ENCODE assay signal across 8 mouse cellular contexts in genomic region chr5:21732930-21733329, GRCm38 (mm10). TPM values are rescaled to one million over a fixed set of nuclear protein-coding genes. Genes with fewer than 3 reads are reported as not detected.
DNase-seq lines count a peak whose midpoint lies in the region; ATAC-seq lines count a peak whose summit lies in the region.
"Had no signal": no experiment of that assay in that cellular context is flagged by ENCODE, and none has a peak within 500 bp of the region (broad histone marks: within the 10 kb centered on the region; RNA-seq: fewer than 3 reads in every experiment).

No protein-coding gene starts in this region.

- H3K9ac ChIP-seq in neural tube, embryonic 12.5 days, result no peak overlapping the region
- H3K9ac ChIP-seq: stomach, embryonic 15.5 days had no signal

- peak overlapping the region; percentile 10; the same call in 1 of the 2 replicates for H3K4me2 ChIP-seq in neural tube, embryonic 12.5 days (replicated peaks)
- H3K4me2 ChIP-seq: stomach, embryonic 15.5 days had no signal

- H3K4me3 ChIP-seq in neural tube, embryonic 12.5 days, result no peak overlapping the region
- H3K4me3 ChIP-seq: stomach, embryonic 15.5 days had no signal

- peak; percentile 91 for DNase-seq in adrenal gland, adult 2 months
- DNase-seq in cerebellum, postnatal 36 days, result peak; percentile 29 to 33
- peak; percentile 37 for DNase-seq in gastrocnemius, postnatal 14 days
- DNase-seq in kidney, adult 11 months, result peak; percentile 24
- peak; percentile 69 to 75 for DNase-seq in left cerebral cortex, postnatal 10 days (ENCODE audit: extremely low spot score in 1 of 2, low spot score in 2 of 2)
- DNase-seq in spleen, adult 18-20 months, result no peak

- intact Hi-C loops in gastrocnemius, postnatal 14 days (cut with DNase I; ENCODE audit: low total_unique reads), result loop anchor here (10.0 kb wide), 1 partner anchor 52 kb away; the partner anchor contains the start of genes Dnajc2 and Psmc2
- intact Hi-C loops in left cerebral cortex, postnatal 10 days (cut with DNase I), result no loop called here

- H3K27ac ChIP-seq in neural tube, embryonic 12.5 days, result peak overlapping the region; percentile 54
- H3K27ac ChIP-seq: stomach, embryonic 15.5 days had no signal

- peak; percentile 93 for ATAC-seq in neural tube, embryonic 12.5 days (ENCODE audit: low FRiP score, low read depth)

- no peaks in the 10 kb centered on the region for H3K9me3 ChIP-seq in neural tube, embryonic 12.5 days
- H3K9me3 ChIP-seq: stomach, embryonic 15.5 days had no signal

- H3K36me3 ChIP-seq in neural tube, embryonic 12.5 days, result no peaks in the 10 kb centered on the region
- H3K36me3 ChIP-seq: stomach, embryonic 15.5 days had no signal

- peaks cover 19% of the 10 kb centered on the region for H3K4me1 ChIP-seq in neural tube, embryonic 12.5 days

- no peaks in the 10 kb centered on the region for H3K27me3 ChIP-seq in neural tube, embryonic 12.5 days (replicated peaks)
- H3K27me3 ChIP-seq: stomach, embryonic 15.5 days had no signal

- 11% methylated on average over 8 of the region's 8 CpGs for WGBS in neural tube, embryonic 12.5 days

RNA-seq across cellular contexts. Expression of gene Pmpcb, which starts 4.0 kb away (rescaled TPM):
- total RNA-seq in adrenal gland, adult 2 months (2021), result 100 to 1,000 TPM; 273 to 311 TPM
- 27.1 and 35.1 TPM in 2 replicates for polyA plus RNA-seq in adrenal gland, adult 2 months (2012; rRNA removed)
- 100 to 1,000 TPM; 124 to 132 TPM for total RNA-seq in gastrocnemius, postnatal 14 days (2021)
- 10 to 100 TPM; 55.0 to 72.7 TPM for total RNA-seq in left cerebral cortex, postnatal 10 days (2021)
- polyA plus RNA-seq in neural tube, embryonic 12.5 days (2016; fragmentation: Nextera tagmentation; extraction: Ambion mirVana), result 82.7 and 83.2 TPM in 2 replicates

RNA-seq across cellular contexts. Expression of gene Napepld, which starts 31.7 kb away (rescaled TPM):
- 10 to 100 TPM; 21.2 to 54.5 TPM for total RNA-seq in adrenal gland, adult 2 months (2021)
- 13.2 and 21.6 TPM in 2 replicates for polyA plus RNA-seq in adrenal gland, adult 2 months (2012; rRNA removed)
- total RNA-seq in gastrocnemius, postnatal 14 days (2021), result 1 to 10 TPM; 8.6 to 9.5 TPM
- total RNA-seq in left cerebral cortex, postnatal 10 days (2021), result 1 to 10 TPM; 5.0 to 5.2 TPM
- polyA plus RNA-seq in neural tube, embryonic 12.5 days (2016; fragmentation: Nextera tagmentation; extraction: Ambion mirVana), result 5.4 and 5.5 TPM in 2 replicates

RNA-seq across cellular contexts. Expression of gene Dnajc2, which starts 52.1 kb away (rescaled TPM):
- total RNA-seq in adrenal gland, adult 2 months (2021), result 10 to 100 TPM; 27.6 to 33.5 TPM
- polyA plus RNA-seq in adrenal gland, adult 2 months (2012; rRNA removed), result 36.7 and 42.7 TPM in 2 replicates
- total RNA-seq in gastrocnemius, postnatal 14 days (2021), result 10 to 100 TPM; 13.2 to 13.6 TPM
- total RNA-seq in left cerebral cortex, postnatal 10 days (2021), result 10 to 100 TPM; 34.8 to 36.1 TPM
- polyA plus RNA-seq in neural tube, embryonic 12.5 days (2016; fragmentation: Nextera tagmentation; extraction: Ambion mirVana), result 83.2 and 84.6 TPM in 2 replicates

RNA-seq across cellular contexts. Expression of gene Psmc2, which starts 52.2 kb away (rescaled TPM):
- 100 to 1,000 TPM; 136 to 146 TPM for total RNA-seq in adrenal gland, adult 2 months (2021)
- polyA plus RNA-seq in adrenal gland, adult 2 months (2012; rRNA removed), result 7.7 and 8.2 TPM in 2 replicates
- total RNA-seq in gastrocnemius, postnatal 14 days (2021), result 100 to 1,000 TPM in 1 of 2 experiments, 10 to 100 TPM in 1; 99.4 to 102 TPM
- total RNA-seq in left cerebral cortex, postnatal 10 days (2021), result 100 to 1,000 TPM; 122 TPM
- polyA plus RNA-seq in neural tube, embryonic 12.5 days (2016; fragmentation: Nextera tagmentation; extraction: Ambion mirVana), result 210 and 220 TPM in 2 replicates

Comparison
In these comparisons a context has a peak if more than half of its experiments do, and no peak if none do; other contexts are left out.
1. DNase-seq: peak in adrenal gland, adult 2 months (single experiment), cerebellum, postnatal 36 days (2 of 2), gastrocnemius, postnatal 14 days (single experiment), kidney, adult 11 months (single experiment) and left cerebral cortex, postnatal 10 days (2 of 2); none in spleen, adult 18-20 months (0 of 2).